Mouse (Mus musculus): ENCODE results near the gene Lgi1.
A peak's percentile ranks its signal among the peaks of the same experiment; 100 is the strongest.

Gene Lgi1

DNA sequence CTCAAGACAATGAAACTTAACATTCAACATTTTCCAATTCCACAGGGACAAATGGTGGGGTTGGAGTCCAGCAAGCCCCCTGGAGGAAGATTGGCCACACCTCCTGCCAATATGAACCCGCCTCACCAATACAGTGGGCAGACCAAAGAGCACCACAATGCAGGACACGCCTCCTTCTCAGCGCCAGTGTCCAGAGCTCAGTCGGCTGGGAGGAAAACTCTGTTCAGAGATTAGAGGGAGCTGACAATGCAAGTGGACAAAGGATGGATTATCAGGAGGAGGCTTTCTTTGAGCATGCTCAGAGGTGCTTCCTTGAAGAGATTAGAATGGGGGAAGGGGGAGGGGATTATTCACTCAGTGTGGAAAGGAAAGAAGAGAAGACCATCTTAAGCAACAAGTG is 62.7 kb downstream of the Lgi1 start:
- no peak for DNase-seq (ENCODE audit: low read depth)

DNA sequence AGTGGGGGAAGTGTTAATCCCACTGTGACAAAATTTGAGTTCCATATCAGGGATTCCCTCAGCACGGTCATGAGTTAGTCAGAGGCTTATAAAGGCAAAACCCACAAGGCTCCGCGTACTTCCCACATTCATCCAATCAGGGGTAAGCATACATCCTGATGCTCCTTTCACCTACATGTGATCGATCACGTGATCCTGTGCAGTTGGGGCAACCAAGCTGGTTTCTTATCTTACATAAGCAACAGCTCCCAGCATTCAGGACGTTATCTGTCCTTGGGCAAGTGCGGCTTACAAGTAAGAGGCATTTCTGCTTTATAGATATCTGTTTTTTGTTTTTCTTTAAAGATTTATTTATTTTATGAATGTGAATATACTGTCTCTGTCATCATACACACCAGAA is 63.7 kb downstream of the Lgi1 start:
- DNase-seq (ENCODE audit: low read depth) = no peak

DNA sequence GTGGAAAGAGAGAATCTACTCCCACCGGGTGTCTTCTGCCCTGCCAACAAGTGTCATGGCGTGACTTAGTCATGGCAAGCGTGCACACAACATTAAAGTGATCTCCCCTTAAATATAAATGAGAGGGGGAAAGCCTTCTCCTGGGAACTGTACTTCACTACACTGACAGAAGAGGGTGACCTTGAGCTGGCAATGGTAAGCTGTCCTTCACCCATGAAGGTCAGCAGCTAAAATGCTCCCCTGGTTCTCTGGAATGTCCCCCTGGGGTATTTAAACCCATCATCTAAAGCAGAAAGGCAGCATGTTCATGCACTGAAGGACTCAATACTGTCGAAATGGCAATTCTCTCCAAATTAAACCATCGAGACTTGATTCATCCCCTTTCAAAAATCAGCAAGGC is 64.9 kb downstream of the Lgi1 start:
- no peak for DNase-seq (ENCODE audit: low read depth)

DNA sequence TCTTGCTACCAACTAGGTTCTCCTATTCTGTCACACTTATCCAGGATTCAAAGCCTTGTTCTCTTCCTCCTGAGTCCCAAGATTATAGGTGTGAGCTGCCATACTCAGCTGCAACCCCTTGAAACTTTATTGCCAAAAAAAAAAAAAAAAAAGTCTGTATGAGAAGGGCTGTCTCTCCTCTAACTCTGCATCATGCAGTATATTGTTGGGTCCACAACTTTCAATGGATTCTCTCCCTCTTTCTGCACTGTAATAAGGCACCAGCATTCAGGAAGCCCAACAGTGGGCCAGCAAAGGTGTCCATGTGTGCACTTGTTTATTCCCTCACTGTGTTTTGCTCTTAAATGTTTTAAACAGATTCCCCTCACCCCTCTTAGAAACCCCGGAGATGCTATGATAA is 66.7 kb downstream of the Lgi1 start:
- DNase-seq (ENCODE audit: low read depth) = no peak

DNA sequence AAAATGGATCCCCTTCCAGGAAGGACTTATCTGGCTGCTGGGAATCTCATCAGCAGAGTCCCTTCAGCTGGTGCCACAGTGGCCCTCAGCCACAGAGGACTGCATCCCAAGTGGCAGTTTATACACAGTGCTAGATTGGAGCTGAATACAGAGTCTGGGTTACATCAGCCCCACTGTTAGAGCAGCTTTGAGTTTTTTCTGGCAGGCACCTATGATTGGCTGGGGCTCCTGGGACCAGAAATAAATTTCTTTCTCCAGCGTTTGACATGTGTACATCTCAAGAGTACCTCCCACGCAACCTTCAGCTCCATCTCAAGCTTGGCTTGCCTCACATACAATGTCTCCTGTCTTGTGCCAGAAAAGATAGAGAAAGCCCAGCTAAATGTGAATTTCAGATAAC is 67.9 kb downstream of the Lgi1 start:
- DNase-seq (ENCODE audit: low read depth) = no peak

DNA sequence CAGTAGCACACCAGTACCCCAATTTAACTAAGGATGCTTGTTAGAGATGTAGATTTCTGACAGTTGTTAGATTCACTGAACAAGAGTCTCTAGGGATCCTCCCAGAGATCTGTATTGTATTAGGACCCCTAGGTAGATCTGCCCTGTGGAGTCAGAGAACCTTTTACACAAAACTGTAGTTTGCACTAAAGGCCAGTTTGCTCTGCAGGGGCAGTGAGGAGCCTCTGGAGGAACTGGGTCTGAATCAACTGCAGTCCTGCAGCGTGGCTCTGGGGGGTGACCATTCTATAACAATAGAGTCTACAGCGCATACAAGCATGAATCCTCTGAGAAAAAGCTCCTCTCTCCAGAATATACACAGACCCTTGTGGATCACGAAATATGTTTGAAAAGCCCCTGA is 68.5 kb downstream of the Lgi1 start:
- DNase-seq (ENCODE audit: low read depth) = no peak

DNA sequence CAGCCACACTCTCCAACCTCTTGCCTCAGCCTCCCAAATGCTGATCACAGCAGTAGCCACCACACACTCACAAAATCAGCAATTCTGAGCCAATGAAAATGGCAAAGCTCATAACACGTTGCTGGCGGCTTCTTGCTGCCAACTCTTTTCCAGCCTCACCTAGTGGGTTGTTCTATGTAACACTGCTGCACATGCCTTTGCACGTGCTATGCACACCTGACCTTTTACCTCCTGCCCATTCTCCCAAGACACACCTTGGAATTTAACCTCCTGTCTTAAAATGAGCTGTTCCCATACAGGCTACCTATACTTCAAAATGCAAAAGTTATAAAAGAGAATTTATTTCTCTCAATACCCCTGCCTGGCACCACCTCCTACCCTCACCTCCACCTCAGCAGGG is 72.2 kb downstream of the Lgi1 start:
- no peak for DNase-seq (ENCODE audit: low read depth)

DNA sequence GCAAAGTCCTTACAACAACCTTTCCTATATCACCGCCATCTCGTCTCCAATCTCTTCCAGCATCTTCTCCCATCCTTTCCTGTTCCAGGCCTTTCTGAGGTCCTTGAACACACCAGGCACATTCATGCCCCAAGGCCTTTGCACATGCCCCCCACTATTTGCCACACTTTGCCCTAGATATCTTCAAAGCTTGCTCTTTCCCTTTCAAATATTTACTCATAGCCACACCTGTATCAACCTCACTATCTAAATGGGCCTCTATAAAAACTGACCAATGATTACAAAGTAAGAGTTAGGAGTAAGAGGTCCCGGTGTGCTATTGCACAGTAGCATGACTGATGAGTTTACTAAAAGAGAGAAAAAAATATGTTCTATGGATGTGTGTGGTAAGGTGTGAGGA is 73.0 kb downstream of the Lgi1 start:
- no peak for DNase-seq (ENCODE audit: low read depth)

DNA sequence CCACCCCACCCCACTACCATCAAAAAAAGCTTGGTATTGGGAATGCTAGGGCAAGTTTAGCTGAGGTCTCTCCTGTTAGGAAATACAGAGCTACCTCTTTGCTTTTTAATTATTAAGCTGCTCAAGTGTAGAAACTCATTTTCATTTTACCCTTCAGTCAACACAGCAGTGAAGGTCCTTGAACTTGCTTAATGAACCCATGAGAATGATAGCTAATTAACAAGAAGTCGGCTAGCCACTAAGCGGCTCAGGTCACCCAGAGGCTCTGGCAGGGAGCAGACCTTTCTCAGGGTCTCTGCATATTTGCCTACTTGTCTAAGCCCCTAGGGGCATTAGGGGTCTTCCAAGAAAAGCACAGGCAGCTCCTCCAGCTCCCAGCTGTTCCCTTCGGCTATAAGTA is 75.4 kb downstream of the Lgi1 start:
- DNase-seq (ENCODE audit: low read depth) = no peak

DNA sequence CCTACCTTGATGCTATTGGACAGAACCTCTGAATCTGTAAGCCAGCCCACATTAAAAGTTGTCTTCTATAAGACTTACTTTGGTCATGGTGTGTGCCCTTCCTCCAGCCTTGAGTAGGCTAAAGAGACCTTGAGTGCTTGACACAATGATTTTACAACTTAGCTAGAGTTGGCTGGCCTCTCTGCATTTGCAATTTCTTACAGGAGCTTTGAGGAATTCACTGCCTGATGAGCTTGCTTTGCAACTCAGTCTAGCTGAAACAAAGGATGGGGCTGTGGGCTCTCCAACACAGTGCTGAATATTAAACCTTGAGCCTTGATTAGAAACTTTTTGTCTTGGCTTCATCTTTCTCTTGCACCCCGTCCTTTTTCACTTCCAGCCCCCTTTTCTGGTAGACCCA is 78.9 kb downstream of the Lgi1 start:
- no peak for DNase-seq (ENCODE audit: low read depth)

DNA sequence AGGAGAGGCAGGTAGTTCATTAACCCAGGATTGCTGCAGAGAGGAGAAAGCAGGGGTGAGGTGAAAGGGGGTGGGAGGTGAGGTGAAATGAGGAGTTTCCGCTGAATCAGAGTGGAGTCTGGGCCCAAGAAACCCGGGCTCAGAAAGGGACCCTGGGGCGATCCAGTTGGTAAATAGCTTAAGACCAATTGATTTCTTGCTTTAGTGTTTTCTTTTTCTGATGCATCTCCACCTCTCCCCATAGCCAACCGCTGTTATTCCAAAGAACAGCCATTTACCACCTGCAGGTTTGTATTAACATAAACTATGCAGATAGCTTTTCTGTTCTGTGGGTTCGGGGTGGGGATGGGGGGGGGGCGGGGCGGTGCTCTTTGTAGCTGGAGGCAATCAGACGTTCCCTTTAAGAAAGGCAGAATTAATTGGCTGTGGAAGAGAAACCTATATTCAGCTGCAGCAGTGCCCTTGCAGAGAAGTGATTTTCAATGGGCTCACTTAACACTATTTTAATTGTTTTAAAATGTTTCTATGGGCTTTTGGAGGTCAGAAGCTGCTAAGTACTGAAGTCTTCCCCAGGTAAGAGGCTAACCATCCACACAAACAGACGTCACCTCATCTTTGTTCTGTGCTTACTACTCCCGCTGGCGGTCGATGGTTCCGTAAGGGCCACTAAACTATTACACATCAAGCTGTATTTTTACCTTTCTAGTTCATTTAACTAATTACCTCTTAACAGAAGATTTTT is 84.1 kb downstream of the Lgi1 start:
- no peak for DNase-seq (ENCODE audit: low read depth)

DNA sequence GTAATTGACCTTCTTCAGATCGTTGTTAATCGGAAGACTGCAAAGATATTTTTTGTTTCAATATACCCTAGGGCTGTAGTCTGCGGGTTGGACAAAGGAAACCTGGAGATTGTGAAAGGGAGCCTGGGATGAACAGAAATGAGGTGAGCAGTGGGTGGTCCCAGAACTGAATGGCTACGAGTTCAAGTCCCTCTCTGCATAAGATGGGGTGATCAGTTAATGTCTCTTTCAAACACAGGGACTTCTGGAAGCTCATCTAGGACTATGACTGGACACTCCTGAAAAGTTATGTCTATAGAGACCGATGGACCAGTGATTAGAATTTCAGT is 84.6 kb downstream of the Lgi1 start:
- no peak for DNase-seq (ENCODE audit: low read depth)

DNA sequence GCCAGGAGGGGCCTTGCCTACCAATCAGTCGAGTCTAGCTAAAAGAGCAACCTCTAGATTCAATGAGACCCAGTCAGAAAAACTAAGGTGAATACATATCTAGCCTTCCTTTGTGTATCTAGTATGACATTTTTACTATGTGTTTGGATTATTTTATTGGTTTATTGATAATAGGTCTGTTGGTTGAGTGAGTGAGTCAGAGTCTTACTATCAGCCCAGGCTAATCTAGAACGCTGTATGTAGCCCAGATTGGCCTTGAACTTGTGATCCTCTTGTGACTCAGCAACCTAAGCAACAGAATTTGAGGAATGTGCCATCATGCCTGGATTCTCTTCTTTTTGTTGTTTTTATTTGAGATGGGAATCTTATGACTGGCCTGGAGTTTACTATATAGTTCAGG is 86.9 kb downstream of the Lgi1 start:
- DNase-seq (ENCODE audit: low read depth) = no peak

DNA sequence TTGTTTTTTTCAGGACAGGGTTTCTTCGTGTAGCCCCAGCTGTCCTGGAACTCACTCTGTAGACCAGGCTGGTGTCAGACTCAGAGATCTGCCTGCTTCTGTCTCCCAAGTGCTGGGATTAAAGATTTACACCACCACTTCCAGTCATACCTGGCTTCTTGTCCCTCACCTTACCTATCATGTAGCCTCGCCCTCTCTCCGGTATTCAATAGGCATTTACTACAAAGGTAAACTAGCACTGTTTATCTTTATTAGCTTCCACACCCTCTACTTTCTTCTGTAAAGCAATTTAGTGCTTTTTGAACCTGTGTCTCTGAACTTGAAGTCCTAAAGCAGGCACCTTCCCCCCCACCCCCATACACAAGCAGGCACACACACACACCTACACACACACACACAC is 87.4 kb downstream of the Lgi1 start:
- DNase-seq (ENCODE audit: low read depth) = no peak

DNA sequence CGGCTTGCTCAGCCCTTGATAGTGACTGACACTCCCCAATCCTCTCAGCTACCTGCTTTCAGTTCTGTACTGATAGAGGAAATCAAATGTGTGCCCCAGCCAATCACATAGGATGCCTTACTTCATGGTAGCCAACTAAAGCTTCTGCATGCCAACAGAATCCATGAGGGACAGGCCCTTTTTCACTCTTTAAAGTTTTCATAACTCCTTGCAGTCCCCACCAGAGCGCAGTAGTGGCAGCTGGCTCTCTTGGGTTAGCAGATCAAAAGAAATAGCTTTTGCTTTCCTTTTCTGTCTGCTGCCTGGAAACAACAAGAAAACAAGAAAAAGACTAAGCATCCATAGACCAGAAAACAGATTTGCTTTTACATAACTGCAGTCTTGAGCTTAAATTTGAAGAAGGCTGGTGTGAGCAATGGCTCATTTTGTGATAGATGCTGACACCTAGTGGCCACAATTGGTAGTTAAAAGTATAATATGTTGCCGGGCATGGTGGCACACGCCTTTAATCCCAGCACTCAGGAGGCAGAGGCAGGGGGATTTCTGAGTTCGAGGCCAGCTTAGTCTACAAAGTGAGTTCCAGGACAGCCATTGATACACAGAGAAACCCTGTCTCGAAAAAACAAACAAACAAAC is 88.3 kb downstream of the Lgi1 start:
- DNase-seq (ENCODE audit: low read depth) = no peak

DNA sequence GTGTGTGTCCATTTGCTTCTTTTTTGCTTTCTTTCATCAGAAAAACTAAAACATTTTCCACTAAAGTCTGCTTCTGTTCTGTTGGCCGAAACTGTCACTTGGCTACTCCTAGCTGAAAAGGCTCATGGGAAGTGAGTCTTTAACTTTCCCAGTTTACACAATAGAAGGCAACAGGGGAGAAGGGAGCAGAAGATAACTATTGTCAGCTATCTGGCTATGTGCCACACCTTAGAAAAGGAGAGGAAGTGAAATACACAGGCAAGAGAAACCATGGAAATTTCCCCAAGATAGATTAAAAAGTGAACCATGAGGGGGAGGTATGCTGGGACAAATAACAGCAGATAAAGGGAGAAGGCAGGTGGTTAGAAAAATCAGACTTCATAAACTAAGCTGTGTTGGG is 89.9 kb downstream of the Lgi1 start:
- DNase-seq (ENCODE audit: low read depth) = no peak

DNA sequence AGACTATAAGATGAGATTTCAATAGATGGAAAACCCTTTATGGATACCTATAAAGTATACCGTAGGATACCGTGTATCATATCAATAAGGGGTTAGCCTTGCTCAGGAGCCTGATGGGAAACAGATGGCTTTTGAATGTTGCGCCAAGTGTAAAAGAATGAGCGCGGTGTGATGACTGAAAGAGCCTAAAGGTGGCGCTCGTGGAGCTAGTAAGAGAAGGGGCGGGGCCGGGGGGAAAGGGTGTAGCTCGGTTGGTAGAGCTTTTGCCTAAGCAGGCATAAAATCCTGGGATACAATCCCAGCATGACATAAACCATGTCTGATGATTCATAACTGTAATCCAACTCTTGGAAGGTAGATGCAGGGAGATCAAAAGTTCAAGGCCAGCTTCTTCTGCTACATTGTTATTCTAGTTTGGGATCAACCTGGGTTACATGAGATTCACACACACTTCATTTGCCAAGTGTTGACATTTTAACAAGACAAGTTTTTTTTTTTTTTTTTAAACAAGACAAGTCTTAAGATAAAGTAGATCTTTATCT is 90.6 kb downstream of the Lgi1 start:
- no peak for DNase-seq (ENCODE audit: low read depth)

DNA sequence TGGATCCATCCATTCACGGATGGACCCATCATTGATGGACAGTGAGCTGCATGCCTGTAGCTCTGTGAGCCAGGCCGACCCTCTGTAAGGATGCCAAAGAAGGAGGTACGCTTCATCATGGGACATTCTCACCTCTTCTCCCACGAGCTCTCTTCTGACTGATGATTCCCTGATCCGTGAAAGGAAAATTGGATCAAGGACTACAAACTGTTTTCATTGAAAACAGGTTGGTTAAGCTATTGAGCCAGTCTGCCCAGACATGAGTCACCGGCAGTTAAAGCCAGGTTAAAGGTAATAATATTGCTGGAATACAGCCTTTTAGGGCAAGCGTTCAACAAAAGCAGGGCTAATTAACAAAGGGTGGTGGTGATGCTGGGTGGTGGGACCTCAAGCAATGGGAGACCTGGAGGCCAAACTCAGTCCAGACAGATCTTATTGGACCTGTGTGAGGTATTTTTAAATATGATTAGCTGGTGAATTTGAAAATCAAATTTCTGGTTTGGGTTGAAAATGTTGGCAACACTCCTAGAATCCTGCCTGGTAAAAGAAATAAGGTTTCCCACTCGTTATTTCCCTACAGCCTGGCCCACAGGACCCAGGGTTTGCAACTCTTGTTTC is 92.0 kb downstream of the Lgi1 start:
- peak; percentile 71 for DNase-seq (ENCODE audit: low read depth)

DNA sequence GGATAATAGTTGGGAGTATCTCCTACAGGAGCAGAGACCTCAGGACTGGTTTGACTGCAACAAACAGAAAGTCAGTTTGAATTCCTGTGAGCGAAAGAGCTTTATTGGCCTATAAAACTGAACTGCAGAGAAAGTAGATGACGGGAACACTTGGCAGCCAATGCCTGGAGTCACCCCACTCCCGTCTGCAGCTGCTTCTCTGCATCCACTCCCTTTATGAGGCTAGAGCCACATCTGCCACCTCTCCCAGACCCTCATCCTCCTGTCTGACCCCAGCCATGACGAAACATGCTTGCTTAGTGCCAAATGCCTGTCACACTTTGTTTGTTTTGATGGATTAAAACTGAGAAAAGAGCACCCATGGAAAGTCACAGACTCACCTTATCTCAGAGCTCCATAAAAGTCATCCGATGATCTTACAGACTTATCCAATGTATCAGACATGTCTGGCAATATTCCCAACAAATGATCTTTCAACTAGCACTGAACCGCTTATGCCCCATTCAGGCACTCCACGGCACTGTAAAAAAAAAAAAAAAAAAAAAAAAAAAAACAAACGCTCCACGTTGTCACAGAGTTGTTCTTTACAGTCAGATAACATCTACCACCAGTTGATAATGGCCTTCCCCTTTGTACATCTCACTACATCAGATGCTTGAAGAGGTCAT is 93.8 kb downstream of the Lgi1 start:
- no peak for DNase-seq (ENCODE audit: low read depth)

DNA sequence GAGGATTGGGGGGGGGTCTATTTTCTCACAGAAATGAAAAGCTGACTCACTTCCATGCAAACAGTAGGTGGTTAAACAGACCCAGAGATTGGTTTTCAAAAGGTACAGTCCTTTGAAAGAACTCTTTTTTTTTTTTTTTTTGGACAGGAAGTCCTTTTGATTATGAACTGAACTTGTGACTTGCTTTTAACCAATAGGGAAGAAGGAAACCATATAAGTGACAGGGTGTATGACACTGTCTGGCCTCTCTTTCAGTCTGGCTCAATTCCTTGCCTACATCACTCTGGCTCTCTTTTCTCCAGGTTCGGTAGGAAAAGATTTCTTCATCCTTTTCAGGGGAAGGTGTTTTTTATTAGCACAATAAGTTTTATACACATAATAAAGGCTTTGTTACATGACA is 95.0 kb downstream of the Lgi1 start:
- no peak for DNase-seq (ENCODE audit: low read depth)
